ENCODE assay signal across 30 mouse cellular contexts in the genomic region with DNA sequence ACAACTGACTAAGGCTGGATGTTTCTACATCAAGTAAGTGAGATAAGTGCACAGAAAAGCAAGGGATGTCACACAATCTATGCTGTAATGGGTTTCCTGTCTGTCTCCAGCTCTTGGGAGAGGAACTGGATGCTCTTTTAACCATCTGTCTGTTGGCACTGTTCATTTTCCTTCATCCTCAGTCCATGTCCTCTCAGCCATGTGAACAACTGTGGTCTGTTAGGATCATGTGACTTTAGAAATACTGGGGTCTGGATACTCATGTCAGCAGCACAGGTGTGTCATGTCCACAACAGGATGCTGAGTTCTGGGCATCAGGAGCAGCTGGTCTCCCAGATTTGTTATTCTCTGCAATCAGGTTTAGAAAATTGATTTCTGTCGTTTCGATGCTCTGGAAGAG. TPM values are rescaled to one million over a fixed set of nuclear protein-coding genes. Genes with fewer than 3 reads are reported as not detected.
DNase-seq lines count a peak whose midpoint lies in the region; ATAC-seq and TF ChIP-seq lines count a peak whose summit lies in the region.
"Had no signal": no experiment of that assay in that cellular context is flagged by ENCODE, and none has a peak within 500 bp of the region (broad histone marks: within the 10 kb centered on the region; RNA-seq: fewer than 3 reads in every experiment).

No protein-coding gene starts in this region.

- no peak overlapping the region for H3K9ac ChIP-seq in intestine, embryonic 15.5 days
- H3K9ac ChIP-seq: embryonic facial prominence, embryonic 15.5 days; heart, embryonic 12.5 days; hindbrain, embryonic 15.5 days had no signal

- no peak for TF ChIP-seq POLR2A in thymus, adult 2 months (IDR thresholded peaks at IDR 0.05; ENCODE audit: control insufficient read depth, extremely low read depth, insufficient read depth, low read length, poor library complexity)

- intact Hi-C loops in heart, postnatal 36 days (cut with DNase I): no loop called here

- H3K27ac ChIP-seq in intestine, embryonic 15.5 days: no peak overlapping the region
- H3K27ac ChIP-seq in thymus, adult 2 months (ENCODE audit: control insufficient read depth, insufficient read depth, low read length): no peak overlapping the region
- H3K27ac ChIP-seq: embryonic facial prominence, embryonic 15.5 days; gastrocnemius, adult 2 months; hindbrain, embryonic 15.5 days had no signal

- H3K36me3 ChIP-seq in intestine, embryonic 15.5 days: no peaks in the 10 kb centered on the region
- H3K36me3 ChIP-seq in thymus, adult 2 months (ENCODE audit: control insufficient read depth, insufficient read depth, low read length): no peaks in the 10 kb centered on the region
- H3K36me3 ChIP-seq: embryonic facial prominence, embryonic 15.5 days; heart, embryonic 12.5 days; hindbrain, embryonic 15.5 days had no signal

- no peak overlapping the region for H3K4me3 ChIP-seq in intestine, embryonic 15.5 days (replicated peaks)
- H3K4me3 ChIP-seq in thymus, adult 2 months (ENCODE audit: control insufficient read depth, insufficient read depth, low read length): no peak overlapping the region
- H3K4me3 ChIP-seq: embryonic facial prominence, embryonic 15.5 days; erythroblast, embryonic 14.5 days; gastrocnemius, adult 2 months; heart, embryonic 12.5 days; hindbrain, embryonic 15.5 days had no signal

- no peak overlapping the region for H3K4me2 ChIP-seq in intestine, embryonic 15.5 days (replicated peaks)
- H3K4me2 ChIP-seq: embryonic facial prominence, embryonic 15.5 days; heart, embryonic 12.5 days; hindbrain, embryonic 15.5 days had no signal

- peak; percentile 19 for DNase-seq in heart, adult 8-10 months (ENCODE audit: low spot score)
- DNase-seq in heart, postnatal 36 days: no peak
- DNase-seq in layer of hippocampus, adult 18-20 months (ENCODE audit: low spot score in 2 of 2): peak; percentile 23 to 70
- peak; percentile 28 for DNase-seq in layer of hippocampus, adult 9-11 months
- peak; percentile 13 to 45 for DNase-seq in layer of hippocampus, postnatal 36 days
- no peak for DNase-seq in right cerebral cortex, adult 2 months (ENCODE audit: low spot score in 2 of 2)
- DNase-seq in thymus, adult 2 months: no peak
- DNase-seq: adrenal gland, postnatal 25 days; cerebellum, adult 8-10 months; cerebellum, postnatal 14 days; embryo, embryonic 11 days; gastrocnemius, adult 2 months; gastrocnemius, postnatal 25 days had no signal

- no peak for TF ChIP-seq CTCF in thymus, adult 2 months (IDR thresholded peaks at IDR 0.05; ENCODE audit: borderline replicate concordance, control insufficient read depth, extremely low read depth, insufficient read depth, low read length, poor library complexity)

- WGBS in intestine, embryonic 15.5 days: 73% methylated on average over 2 of the region's 2 CpGs
- 88% methylated on average over 2 of the region's 2 CpGs for WGBS in thymus, adult 2 months

- no peaks in the 10 kb centered on the region for H3K9me3 ChIP-seq in intestine, embryonic 15.5 days
- H3K9me3 ChIP-seq: embryonic facial prominence, embryonic 15.5 days; heart, embryonic 12.5 days; hindbrain, embryonic 15.5 days had no signal

- no peaks in the 10 kb centered on the region for H3K4me1 ChIP-seq in intestine, embryonic 15.5 days (replicated peaks)
- H3K4me1 ChIP-seq in thymus, adult 2 months (replicated peaks; ENCODE audit: control insufficient read depth, insufficient read depth, low read length): no peaks in the 10 kb centered on the region
- H3K4me1 ChIP-seq: embryonic facial prominence, embryonic 15.5 days; heart, embryonic 12.5 days; hindbrain, embryonic 15.5 days had no signal

- ATAC-seq in intestine, embryonic 15.5 days: no peak
- ATAC-seq: activated CD4-positive, CD25-positive, alpha-beta regulatory T cell, adult 4 months; forebrain, embryonic 16.5 days; Patski had no signal

- H3K27me3 ChIP-seq in intestine, embryonic 15.5 days (replicated peaks): no peaks in the 10 kb centered on the region
- H3K27me3 ChIP-seq in thymus, adult 2 months (ENCODE audit: control insufficient read depth, insufficient read depth, low read length): no peaks in the 10 kb centered on the region
- H3K27me3 ChIP-seq: embryonic facial prominence, embryonic 15.5 days; heart, embryonic 12.5 days; hindbrain, embryonic 15.5 days had no signal

RNA-seq across cellular contexts. Expression of a gene that starts 35.6 kb away (rescaled TPM):
- total RNA-seq in heart, adult 8-10 months (2022): not detected
- total RNA-seq in heart, postnatal 36 days (2021): not detected
- total RNA-seq in layer of hippocampus, adult 18-20 months (2021): not detected
- total RNA-seq in layer of hippocampus, postnatal 36 days (2021): not detected
- polyA plus RNA-seq in intestine, embryonic 15.5 days (2015; fragmentation: Nextera tagmentation; extraction: Ambion mirVana): not detected in 2 replicates
- polyA plus RNA-seq in thymus, adult 2 months (2012; rRNA removed): 0.17 and 0.46 TPM in 2 replicates
- total RNA-seq: adrenal gland, adult 18-20 months; adrenal gland, postnatal 25 days; CH12.LX; common myeloid progenitor, adult 5-6 weeks; gastrocnemius, adult 2 months; gastrocnemius, postnatal 25 days; heart, adult 18-20 months; heart, postnatal 25 days had no signal
- polyA plus RNA-seq: activated CD4-positive, CD25-positive, alpha-beta regulatory T cell, adult 4 months; embryonic facial prominence, embryonic 11.5 days; embryonic facial prominence, embryonic 15.5 days; erythroblast, embryonic 14.5 days; forebrain, embryonic 11.5 days; forebrain, embryonic 16.5 days; heart, embryonic 12.5 days; heart, embryonic 16.5 days; hindbrain, embryonic 11.5 days; hindbrain, embryonic 15.5 days; Patski had no signal

Comparison
In these comparisons a context has a peak if more than half of its experiments do, and no peak if none do; other contexts are left out.
1. DNase-seq: peak in heart, adult 8-10 months (single experiment), layer of hippocampus, adult 18-20 months (2 of 2), layer of hippocampus, adult 9-11 months (single experiment) and layer of hippocampus, postnatal 36 days (2 of 2); none in heart, postnatal 36 days (0 of 2), right cerebral cortex, adult 2 months (0 of 2) and thymus, adult 2 months (single experiment).